Mouse (Mus musculus): ENCODE data around the gene Cap2.

GRCm38 (mm10) chr13:46462280-46462679, 39.4 kb upstream of the Cap2 start:
- TF ChIP-seq POLR2A (IDR thresholded peaks at IDR 0.05; ENCODE audit: low read depth, low read length) (no peak), CTCF (IDR thresholded peaks at IDR 0.05; ENCODE audit: extremely low read depth, insufficient read length, insufficient replicate concordance, low read depth, low read length) (no peak)

All from small intestine, adult 2 months (tissue).